Mouse (Mus musculus) G1E (cell line): ENCODE data around the gene Ddb1.

Experiments used
- CTCF ChIP-seq: IDR thresholded peaks from 2 replicates; pipeline ENCODE4 v1.5.1; 2012; ENCODE audit warnings: low read depth, low read length, inconsistent platforms, mixed read lengths
- GATA1 ChIP-seq: IDR thresholded peaks from 2 replicates; pipeline ENCODE4 v1.6.1; 2012; ENCODE audit warnings: borderline replicate concordance, low read length, inconsistent platforms, mixed read lengths

GRCm38 (mm10) chr19:10560108-10560507, 45.0 kb upstream of the Ddb1 start:
- TF ChIP-seq CTCF = no peak
- no peak for TF ChIP-seq GATA1
